8 mouse cellular contexts compared by ENCODE assay signal in the genomic region with DNA sequence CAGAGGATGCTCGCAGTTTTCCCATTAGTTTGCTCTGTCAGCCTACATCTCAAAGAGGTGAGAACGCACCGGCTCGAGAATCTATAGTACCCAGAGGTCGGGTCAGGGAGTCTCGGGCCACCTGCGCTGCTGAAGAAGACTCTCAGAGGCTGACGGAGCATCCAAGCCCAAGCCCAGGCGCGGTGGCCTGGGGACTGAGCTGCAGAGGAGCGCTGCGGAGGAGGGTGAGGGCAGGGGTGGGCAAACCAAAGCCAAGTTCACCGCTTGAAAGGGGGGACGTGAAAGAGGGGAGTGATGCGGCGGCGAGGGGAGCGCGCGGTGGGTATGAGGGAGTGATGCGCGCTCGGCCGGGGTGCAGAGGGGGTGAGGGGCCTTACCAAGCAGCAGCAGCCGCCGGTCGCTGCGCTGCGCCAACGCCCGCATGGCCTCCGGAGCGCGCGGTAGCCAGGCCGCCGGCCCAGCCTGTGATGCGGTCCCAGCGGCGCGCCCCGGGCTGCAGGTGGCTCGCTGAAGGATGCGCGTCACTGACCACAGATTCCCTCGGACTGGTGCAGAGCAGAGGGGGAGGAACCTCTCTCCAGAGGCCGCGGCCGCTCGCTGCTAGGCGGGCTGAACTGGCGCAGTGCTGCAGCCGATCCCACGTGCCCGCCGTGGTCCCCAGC. TPM values are rescaled to one million over a fixed set of nuclear protein-coding genes. Genes with fewer than 3 reads are reported as not detected.
DNase-seq lines count a peak whose midpoint lies in the region; ATAC-seq and TF ChIP-seq lines count a peak whose summit lies in the region.

Gene Flt3 (minus strand): TSS at position 647 of the 662 bp plus-strand sequence.

- H3K4me1 ChIP-seq in embryonic facial prominence, embryonic 12.5 days = 0 out of 2 replicates have a peak, but pooled peaks cover 8% of the 10 kb centered on the region
- H3K4me1 ChIP-seq in hindbrain, embryonic 14.5 days (replicated peaks; ENCODE audit: control insufficient read depth, insufficient read depth, low read length) = no peaks in the 10 kb centered on the region; the same call in 1 of the 2 replicates

- intact Hi-C loops in gastrocnemius, adult 2 months (cut with DNase I) = loop anchor here (5.0 kb wide), 1 partner anchor 447 kb away; no protein-coding TSS in a partner anchor
- intact Hi-C loops in gastrocnemius, postnatal 36 days (cut with DNase I) = no loop called here

- peak; percentile 72 for ATAC-seq in embryonic facial prominence, embryonic 12.5 days (ENCODE audit: insufficient number of reproducible peaks, insufficient read depth, low FRiP score, low TSS enrichment)
- ATAC-seq in hindbrain, embryonic 14.5 days (ENCODE audit: low FRiP score) = peak; percentile 66; the same call in 1 of the 2 replicates

- peak; percentile 21 for DNase-seq in gastrocnemius, adult 2 months
- DNase-seq in gastrocnemius, postnatal 36 days = no peak
- DNase-seq in R1 (ENCODE audit: low read depth, low spot score) = peak; percentile 48
- peak; percentile 51 for DNase-seq in hindbrain, embryonic 14.5 days (ENCODE audit: low spot score)
- DNase-seq in liver = peak; percentile 43
- peak; percentile 25 for DNase-seq in naive thymus-derived CD4-positive, alpha-beta T cell, adult 2 months (ENCODE audit: low read depth)
- DNase-seq in thymus, postnatal 4 days = peak; percentile 51

- no peaks in the 10 kb centered on the region for H3K36me3 ChIP-seq in embryonic facial prominence, embryonic 12.5 days
- H3K36me3 ChIP-seq in hindbrain, embryonic 14.5 days (replicated peaks; ENCODE audit: control insufficient read depth, insufficient read depth) = no peaks in the 10 kb centered on the region

- H3K27me3 ChIP-seq in embryonic facial prominence, embryonic 12.5 days = peaks cover 50% of the 10 kb centered on the region
- H3K27me3 ChIP-seq in hindbrain, embryonic 14.5 days (ENCODE audit: control insufficient read depth, insufficient read depth, low read length) = peaks cover 46% of the 10 kb centered on the region

- no peaks in the 10 kb centered on the region for H3K9me3 ChIP-seq in embryonic facial prominence, embryonic 12.5 days
- peaks cover 2% of the 10 kb centered on the region; the same call in 1 of the 2 replicates for H3K9me3 ChIP-seq in hindbrain, embryonic 14.5 days (ENCODE audit: control insufficient read depth, low read length)

- no peak within 1 kb of the TSS for H3K27ac ChIP-seq in gastrocnemius, adult 2 months
- H3K27ac ChIP-seq in embryonic facial prominence, embryonic 12.5 days = no peak within 1 kb of the TSS
- no peak within 1 kb of the TSS for H3K27ac ChIP-seq in hindbrain, embryonic 14.5 days

- H3K9ac ChIP-seq in embryonic facial prominence, embryonic 12.5 days = 0 out of 2 replicates have a peak within 1 kb of the TSS, but pooled peaks have one; percentile 30
- H3K9ac ChIP-seq in hindbrain, embryonic 14.5 days = peak within 1 kb of the TSS; percentile 68

- no peak for TF ChIP-seq CTCF in gastrocnemius, adult 2 months (IDR thresholded peaks at IDR 0.05)

- peak within 1 kb of the TSS; percentile 77 for H3K4me2 ChIP-seq in embryonic facial prominence, embryonic 12.5 days (replicated peaks)
- peak within 1 kb of the TSS; percentile 98 for H3K4me2 ChIP-seq in hindbrain, embryonic 14.5 days (replicated peaks)

- 1% methylated on average over 56 of the region's 56 CpGs for WGBS in embryonic facial prominence, embryonic 12.5 days
- WGBS in hindbrain, embryonic 14.5 days = under 1% methylated on average over 56 of the region's 56 CpGs

- H3K4me3 ChIP-seq in gastrocnemius, adult 2 months = peak within 1 kb of the TSS; percentile 42
- H3K4me3 ChIP-seq in embryonic facial prominence, embryonic 12.5 days = peak within 1 kb of the TSS; percentile 42
- peak within 1 kb of the TSS; percentile 55 for H3K4me3 ChIP-seq in hindbrain, embryonic 14.5 days (replicated peaks; ENCODE audit: low read length)

RNA-seq across cellular contexts. Expression of gene Flt3, which starts in this region (rescaled TPM):
- total RNA-seq in gastrocnemius, adult 2 months (2021) = not detected
- under 1 TPM in 1 of 2 experiments, not detected in 1; 0.07 TPM for total RNA-seq in gastrocnemius, postnatal 36 days (2021)
- polyA plus RNA-seq in embryonic facial prominence, embryonic 12.5 days (2016; fragmentation: Nextera tagmentation; extraction: Ambion mirVana) = 0.37 TPM in 2 replicates
- polyA plus RNA-seq in hindbrain, embryonic 14.5 days (2014; fragmentation: Nextera tagmentation; extraction: Ambion mirVana) = 0.95 and 1.1 TPM in 2 replicates

Comparison
In these comparisons a context has a peak if more than half of its experiments do, and no peak if none do; other contexts are left out.
1. Peak in DNase-seq and H3K4me3 ChIP-seq in gastrocnemius, adult 2 months; RNA of the gene not detected or under 1 TPM.
2. Peak in ATAC-seq, H3K4me3 ChIP-seq, H3K9ac ChIP-seq and H3K4me2 ChIP-seq in embryonic facial prominence, embryonic 12.5 days; RNA of the gene not detected or under 1 TPM.
3. DNase-seq: peak in R1 (single experiment), hindbrain, embryonic 14.5 days (single experiment), liver (single experiment), naive thymus-derived CD4-positive, alpha-beta T cell, adult 2 months (single experiment) and thymus, postnatal 4 days (single experiment); none in gastrocnemius, postnatal 36 days (0 of 2).
4. Peak in every context shown above with its lines, with median percentiles within 50 percentile points of each other: H3K4me3 ChIP-seq.